Mouse (Mus musculus) c-Kit-positive CD71-positive TER-119-negative erythroid progenitor cells, embryonic 14.5 days (primary cell): Measurements from ENCODE around the gene Fbxl19.

Experiments used
- DNase-seq: peaks from one replicate; pipeline ENCODE4 v3.0.0-alpha.2; 2013; ENCODE audit warnings: low read depth

Gene Fbxl19

DNA sequence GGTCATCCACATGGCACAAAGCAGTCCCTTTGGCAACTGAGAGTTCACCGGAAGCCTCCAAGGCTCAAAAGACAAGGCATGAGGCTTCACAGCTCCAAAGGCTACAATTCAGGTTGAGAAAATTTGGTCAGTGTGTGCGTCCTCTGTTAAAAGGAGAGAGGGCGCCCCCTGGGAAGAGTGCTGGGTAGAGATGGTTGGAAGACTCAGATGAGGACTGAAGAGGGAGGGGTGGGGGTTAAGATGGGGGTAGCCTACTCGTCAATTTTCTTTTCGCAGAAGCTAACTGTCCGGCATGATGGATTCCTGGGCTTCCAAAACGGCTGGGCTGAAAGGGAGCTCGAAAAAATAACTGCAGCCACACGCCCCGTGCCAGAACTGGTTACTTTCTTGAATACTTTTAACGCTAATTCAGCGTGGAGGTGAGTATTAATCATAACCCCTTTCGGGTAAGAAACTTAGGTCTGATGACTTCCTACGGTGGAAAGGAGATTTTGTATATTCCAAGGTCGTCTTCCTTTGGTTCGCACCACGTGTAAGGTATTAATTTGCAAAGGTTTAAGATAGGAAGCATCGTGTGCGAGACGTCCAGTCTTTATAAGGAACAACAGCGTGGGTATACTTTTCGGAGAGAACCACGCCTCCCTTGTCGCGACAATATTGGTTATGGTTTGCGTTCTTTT is at the start of gene Fbxl19:
Fbxl19 (plus strand) TSS at position 178 of the 680 bp plus-strand sequence.
- DNase-seq, result peak; percentile 75

DNA sequence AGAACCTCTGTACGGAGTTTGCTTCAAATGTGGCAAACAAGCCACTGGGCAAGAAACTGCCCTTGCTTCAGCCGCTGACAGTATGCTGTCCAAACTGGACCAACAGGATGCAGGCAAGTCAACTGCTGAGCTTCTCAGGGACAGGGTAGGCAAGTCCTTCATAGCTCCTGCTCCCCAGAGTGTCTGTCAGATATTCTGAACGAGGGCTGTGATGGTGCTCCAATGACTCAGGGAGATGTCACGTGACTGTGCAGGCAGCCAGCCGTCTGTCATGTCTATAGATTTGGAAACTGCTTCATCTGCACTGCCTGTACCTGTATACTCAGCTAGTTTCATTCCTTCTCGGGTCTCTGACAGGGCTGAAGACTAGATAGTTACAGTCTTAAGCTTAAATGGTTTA is 45.4 kb upstream of the Fbxl19 start:
- no peak for DNase-seq

DNA sequence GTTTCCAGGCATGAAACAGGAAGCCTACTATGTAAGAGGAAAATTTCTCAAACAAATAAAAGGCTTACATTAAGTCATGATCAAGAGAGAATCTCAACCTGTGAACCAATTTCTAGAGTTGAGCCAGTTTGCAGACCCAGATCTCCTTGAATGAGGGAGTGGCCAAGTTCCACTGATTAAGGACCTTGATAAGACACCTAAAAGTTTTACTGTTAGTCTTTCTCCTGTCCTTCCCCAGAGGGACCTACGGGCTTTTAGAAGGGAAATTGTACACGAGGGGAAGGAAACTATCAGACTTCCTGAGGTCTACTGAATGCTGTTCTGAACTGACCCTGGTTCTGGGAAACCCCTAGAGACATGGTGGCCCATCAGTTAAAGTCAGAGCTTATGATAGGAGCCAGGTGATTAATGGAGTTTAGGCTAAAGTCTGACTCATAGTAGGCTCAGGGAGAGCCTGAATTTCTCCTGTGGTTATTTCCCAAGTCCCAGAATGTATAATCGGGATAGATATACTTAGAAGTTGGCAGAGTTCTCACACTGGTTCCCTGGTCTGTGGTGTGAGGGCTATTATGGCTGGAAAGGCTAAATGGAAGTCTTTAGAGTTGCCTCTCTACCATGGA is 43.5 kb upstream of the Fbxl19 start:
- no peak for DNase-seq

DNA sequence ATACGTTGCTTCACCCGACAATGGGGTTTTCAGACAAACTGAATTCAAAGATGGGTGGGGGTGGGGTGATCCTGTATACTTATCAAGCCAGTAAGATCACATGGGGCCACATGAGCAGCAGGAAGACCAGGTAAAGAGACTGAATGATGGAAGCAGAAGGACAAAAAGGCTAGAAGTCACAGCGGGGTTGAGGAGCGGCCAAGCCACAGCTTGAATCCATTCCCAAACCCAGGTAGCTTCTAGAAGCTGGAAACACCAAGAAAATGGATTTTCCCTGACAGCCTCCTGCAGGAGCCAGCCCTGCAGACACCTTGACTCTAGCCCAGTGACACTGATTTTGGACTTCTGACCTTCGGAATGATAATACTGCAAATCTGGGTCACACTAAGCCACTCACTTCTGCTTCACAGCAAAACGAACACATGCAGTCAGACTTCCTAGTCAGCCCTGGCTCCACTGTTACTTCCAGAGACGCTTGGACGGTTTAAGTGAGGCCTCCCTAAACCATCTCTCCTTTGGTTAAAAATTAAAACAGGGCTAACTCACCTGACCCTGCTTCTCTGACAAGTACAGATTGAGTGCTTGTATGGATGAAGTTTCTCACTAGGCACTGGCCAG is 40.7 kb upstream of the Fbxl19 start:
- DNase-seq, result no peak

DNA sequence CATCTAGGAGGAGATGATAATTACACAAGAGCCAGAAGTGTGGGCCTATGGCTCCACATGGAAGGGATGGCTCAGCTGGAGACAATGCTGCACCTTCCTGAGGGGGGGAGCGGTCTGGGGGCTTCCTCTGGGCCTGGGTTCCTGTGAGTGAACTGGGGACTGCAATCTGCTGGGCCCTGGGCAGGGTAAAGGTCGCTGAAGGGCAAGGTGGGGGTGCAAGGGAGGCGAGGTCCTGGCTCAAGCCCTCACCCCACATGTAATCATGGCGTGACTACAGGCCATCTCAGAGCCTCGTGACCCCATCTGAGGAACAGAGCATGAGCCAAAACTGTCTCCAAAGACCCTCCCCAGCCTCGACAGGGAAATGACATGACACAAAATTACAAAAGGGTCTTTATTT is 39.7 kb upstream of the Fbxl19 start:
- no peak for DNase-seq

DNA sequence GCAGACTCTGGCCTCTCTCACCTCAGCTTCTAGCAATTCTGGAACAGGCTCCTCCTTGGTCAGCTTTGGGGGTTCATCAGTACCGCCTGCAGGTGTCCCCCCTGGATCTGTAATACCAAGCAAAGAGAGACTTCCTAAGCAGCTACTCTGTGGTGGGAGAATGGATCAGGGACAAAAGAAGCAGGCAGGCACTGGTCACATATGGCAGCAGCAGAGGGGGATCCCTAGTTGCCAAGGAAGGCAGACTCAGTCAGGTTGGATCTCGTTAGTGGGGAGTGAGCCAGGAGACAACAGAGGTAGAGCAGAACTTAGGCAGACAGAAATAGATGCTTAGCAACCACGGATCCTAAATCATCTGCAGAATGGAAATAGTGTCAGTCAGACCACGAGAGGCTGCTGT is 38.6 kb upstream of the Fbxl19 start:
- DNase-seq, result no peak

DNA sequence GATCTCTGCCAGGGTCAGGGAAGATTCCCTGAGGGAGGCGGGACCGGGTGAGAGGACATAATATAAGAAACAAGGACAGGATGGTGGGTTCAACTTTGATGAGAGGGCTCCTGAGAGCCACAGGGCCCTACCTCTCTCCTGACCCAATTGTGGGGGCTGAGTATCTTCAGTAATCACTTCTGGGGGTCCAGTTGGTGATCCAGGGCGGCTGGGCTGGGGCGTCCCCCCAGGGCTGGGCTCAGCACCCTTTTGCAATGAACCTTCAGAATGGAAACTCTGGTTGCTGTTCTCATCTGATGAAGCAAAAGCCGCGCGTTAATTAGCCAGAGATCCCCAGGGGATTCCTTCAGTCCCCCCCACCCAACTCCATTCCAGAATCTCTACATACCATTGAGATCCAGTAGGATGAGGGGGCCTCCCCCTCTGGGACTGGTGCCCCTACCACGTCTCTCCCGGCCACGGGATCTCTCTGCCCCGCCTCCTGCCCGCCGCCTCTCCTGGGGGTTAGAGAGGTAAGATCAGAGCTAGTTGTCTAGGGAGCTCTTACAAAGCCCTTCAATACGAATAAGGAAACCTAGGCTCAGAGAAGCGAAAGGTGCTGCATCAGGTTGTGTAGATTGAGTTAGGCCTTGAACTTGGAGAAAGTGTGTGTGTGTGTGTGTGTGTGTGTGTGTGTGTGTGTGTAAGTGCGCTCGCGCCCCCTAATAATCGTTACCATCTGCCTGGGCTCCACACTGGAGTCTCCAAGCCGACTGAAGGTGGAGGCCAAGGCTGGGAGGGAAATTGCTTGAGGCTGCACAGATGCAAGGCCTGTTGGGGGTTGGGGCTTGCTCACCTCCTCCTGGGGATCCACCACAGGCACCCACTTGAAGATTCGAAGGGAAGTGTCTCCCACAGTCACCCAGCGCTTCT is 37.0 kb upstream of the Fbxl19 start:
- DNase-seq, result no peak

DNA sequence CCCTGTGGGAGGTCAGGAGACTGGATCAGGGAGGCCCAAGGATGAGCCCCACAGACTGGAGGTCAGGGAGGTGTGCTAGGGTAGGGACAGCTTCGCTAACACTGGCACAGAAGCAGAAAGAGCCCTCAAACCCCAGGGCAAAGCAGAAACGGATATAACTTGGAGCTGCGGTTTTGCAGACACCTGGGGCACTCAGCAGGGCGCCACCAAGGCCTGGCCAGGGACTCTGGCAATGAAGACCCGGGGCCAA is 36.5 kb upstream of the Fbxl19 start:
- no peak for DNase-seq

DNA sequence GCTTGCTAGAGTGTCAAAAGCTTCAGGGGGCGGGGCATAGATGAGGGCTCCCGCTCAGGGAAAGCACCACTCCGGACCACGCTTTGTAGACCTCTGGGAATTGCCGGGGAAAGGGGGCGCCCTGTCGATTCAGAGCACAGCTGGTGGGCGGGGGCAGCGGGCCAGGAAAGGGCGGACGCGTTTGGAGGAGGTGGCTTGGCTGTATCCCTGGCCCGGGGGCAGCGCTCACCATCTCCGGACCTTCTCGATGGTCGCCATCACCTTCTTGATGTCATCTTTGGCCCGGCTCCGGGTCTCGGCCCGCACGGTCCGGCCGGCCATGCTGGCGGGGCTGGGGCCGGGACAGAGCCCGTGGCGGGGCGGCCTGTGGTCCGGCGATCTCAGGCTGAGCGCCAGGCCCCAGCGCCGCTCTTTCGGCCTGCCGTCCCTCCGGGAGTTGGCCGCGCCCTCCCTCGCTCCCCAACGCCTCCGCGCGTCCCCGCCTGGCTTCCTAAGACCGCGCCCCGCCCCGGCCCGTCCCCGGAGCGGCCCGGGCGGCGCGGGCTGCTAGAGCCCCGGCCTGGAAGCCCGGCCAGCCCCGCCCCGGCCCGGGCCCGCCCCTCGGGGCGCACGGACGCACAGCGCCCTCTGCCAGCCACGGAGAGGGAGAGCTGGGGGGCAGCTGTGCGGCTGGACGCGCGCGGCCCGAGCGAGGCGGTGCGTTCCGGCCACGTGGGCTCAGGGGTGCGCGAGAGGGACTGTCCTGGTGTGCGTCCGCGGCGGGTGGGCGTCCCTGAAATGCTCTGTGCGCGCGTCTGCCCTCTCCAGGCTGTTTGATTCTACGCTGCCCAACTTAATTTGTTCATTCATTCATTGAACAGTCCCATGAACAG is 35.9 kb upstream of the Fbxl19 start, which contains the start of gene Bcl7c:
Bcl7c (minus strand) TSS at position 727 of the 872 bp plus-strand sequence.
- peak; percentile 76 for DNase-seq

DNA sequence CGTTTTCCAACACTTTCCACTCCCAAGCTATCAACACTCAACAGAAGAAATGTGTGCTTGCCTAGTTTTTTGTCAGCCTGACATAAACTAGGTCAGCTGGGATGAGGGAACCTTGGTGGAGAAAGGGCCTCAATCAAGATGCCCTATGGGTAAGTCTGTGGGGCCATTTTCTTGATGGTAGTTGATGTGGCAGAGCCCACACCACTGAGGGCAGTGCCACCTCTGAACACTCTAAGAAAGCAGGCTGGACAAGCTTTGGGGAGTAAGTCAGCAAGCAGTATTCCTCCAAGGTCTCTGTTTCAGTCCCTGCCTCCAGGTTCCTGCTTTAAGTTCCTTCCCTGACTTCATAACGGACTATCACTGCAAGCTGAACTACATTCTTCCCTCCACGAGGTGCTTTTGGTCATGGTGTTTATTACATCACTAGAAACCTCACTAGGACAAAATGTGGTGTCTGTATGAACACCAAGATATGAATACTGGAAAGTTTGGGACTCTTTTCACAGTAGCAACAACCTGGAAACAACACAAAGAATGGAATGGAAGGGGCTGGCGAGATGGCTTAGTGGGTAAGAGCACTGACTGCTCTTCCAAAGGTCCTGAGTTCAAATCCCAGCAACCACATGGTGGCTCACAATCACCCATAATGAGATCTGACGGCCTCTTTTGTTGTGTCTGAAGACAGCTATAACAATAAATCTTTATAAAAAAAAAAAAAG is 34.9 kb upstream of the Fbxl19 start:
- no peak for DNase-seq

DNA sequence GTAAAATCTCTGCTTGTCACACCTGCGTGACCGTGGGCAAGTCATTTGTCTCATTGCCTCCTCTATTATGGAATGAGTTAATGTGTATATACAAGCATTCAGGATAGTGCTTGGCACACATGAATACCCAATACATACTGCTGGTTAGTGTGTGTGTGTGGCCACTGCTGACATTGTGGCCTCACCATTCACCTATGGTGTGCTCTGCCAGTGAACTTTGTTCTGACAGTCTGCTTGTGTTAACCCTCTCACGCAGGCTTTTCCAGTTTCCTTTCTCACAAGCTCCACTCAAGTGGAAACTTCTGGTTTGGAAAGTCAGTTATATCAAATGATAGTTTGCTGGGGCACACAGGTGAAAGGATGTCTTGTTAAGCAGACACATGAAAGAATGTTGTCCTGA is 33.3 kb upstream of the Fbxl19 start:
- DNase-seq, result no peak

DNA sequence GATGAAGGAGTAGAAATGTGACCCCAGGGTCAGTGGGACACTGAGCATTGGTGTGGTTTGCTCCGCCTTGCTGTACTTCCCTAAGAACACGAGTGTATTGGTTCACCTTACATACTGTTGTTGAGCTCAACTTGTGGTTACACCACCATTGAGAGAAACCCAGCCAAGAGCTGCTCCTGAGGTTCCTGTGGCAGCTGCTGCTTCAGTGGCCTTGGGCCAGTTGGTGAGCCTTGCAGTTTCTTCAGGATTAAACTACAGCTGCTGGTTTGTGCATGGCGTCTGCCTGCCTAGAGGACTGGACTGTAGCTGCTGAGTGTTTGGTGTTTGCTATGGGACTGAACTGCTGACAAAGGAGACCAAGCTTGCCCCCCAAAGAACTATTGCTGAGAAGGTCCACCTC is 32.9 kb upstream of the Fbxl19 start:
- DNase-seq, result no peak

DNA sequence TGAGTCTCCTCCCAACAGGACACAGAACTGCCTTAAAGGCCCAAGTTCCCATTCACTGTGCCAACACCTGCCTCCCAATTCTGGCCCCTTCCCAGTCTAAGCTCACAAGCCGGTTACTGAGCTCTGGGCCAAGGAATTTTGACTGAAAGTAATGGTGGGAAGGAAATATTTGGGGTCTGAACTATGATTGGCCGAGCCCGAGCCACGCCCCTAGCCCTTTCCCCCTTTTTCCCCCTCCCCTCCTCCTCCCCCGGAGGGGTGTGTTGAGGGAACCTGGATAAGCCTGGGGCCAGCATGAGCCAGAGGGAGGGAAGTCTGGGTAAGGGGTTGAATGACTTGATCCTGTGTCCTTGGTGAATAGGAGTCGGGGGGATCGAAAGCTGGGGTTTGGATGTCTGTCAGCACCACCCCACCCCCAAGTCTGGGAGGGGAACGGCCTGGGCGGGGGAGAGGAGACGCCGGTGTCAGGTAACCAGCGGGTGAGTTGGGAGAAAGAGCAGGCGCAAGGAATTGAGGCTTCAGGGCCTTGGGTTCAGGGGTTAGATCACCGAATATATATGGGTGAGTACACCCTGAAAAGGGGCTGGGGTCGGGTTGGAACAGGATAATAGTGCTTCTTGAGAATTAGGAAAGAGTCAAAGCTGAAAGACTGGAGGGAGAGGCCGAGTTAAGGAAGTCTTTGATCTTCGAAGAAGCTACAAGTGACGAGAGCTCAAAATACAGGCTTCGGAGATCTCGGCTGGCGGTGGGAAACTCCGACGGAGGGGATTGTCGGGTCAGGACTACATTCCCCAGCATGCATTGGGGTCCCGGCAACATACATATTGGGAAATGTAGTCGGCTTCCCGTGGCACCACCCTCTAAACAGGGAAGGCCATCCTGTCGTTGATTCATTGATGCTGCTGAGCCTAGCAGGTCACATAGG is 31.6 kb upstream of the Fbxl19 start, which contains the start of gene Ctf1:
Ctf1 (plus strand) TSS at position 276 of the 925 bp plus-strand sequence.
- DNase-seq, result peak; percentile 65

DNA sequence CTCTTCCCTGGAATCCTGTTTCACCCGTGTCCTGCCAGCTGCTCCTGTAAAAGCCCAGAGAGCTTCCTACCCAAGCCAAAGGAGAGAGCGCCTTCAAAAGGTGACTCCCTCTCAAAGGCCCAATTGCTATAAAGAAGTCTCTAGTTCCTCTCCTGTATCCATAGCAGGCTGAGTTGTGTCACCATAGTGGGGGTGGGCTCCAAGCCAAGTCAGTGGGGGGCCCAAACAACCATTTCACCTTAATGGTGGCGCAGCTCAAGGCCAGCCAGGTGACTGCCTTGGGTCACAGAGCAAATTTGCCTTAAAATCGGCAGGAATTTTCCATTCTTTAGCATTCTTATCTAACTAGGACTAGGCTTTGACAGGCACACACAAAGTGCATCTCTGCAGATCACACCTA is 29.5 kb upstream of the Fbxl19 start:
- no peak for DNase-seq

DNA sequence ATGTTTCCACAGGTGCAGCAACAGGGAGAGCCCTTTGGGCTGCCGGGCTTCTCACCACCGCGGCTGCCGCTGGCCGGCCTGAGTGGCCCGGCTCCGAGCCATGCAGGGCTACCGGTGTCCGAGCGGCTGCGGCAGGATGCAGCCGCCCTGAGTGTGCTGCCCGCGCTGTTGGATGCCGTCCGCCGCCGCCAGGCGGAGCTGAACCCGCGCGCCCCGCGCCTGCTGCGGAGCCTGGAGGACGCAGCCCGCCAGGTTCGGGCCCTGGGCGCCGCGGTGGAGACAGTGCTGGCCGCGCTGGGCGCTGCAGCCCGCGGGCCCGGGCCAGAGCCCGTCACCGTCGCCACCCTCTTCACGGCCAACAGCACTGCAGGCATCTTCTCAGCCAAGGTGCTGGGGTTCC is 27.4 kb upstream of the Fbxl19 start:
- DNase-seq, result no peak

DNA sequence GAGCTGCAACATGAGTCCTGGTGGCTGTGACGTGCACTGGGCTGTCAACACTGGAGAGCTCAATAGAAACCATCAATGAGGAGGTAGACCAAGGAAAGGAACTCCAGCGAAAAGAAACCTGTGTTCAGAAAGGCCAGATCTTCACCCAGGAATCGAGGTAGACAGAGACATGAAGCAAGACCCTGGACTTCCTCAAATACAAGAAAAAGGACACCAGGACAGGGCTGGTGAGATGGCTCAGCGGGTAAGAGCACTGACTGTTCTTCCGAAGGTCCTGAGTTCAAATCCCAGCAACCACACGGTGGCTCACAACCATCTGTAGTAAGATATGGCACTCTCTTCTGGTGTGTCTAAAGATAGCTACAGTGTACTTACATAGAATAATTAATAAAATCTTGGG is 26.0 kb upstream of the Fbxl19 start:
- no peak for DNase-seq

DNA sequence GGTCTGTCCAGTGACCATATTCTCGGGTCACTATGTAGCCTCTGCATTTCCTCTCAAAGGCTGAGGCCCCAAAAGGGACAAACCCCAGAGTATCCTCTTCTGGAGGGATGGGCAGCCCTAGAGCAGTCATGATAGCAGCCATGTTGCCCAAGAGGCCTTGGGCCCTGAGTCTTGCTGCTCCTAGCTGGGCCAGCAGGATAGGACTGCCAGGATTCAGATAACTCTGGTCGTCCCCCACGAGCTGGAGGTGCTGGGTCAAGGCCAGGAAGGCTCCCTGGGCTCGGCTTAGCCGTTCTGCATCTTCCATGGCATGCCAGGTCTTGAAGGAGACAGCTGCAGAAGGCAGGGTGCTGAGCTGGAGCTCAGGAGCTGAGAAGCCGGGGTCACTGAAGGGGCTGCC is 25.1 kb upstream of the Fbxl19 start:
- DNase-seq, result no peak

DNA sequence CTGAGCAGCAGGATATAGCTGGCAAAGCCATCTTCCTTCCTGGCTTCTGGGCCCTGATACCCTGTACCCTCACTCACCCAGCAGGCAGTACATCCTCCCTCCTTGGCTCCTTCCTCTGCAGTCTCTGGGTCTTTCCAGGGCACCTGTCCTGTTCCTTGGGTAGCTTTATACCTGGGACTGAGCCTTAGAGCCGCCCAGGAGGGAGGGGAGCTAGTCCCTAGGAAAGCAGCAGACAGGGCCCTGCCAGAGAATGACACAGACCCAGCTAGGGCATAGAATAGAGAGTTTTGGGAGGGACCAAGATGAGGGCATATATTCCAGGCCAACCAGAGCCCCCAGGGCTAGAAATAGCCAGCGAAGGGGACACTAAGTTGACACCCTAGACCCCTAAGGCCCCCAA is 18.9 kb upstream of the Fbxl19 start:
- DNase-seq, result no peak

DNA sequence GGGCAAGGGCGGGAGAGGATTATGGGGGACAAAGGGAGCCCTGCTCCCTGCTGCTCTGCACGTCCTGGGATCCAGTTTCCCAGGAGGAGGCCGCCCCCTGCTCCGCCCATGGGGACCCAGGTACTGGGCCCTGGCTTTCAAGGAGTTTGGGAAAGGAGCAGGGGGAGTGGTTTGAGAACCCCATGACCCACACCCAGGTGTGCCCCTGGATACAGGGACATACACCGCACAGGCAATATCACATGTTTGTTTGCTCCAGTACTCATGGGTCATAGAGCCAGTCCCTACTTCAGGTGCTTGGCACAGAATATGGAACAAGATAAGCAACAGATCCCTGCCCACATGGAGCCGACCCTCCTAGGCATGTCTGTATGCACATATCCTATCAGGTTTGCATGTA is 18.4 kb upstream of the Fbxl19 start:
- DNase-seq, result no peak

DNA sequence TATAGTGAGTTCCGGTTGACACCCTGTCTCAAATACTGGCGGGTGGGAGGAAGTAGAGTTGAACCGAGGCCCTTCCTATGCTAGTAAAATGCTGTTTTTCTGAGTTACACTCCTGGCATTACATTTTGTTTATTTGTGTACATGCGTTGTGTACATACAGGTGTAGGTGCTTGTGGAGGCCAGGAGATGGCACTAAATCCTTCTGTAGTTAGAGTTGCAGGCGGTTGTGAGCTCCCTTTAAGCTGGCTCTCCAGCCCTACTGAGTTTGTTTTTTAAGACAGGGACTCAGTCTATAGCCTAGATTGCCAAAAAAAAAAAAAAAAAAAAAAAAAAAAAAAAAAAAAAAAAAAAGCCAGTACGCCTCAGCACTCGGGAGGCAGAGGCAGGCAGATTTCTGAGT is 16.4 kb upstream of the Fbxl19 start:
- no peak for DNase-seq
